Mouse (Mus musculus) kidney, adult 2 months (tissue): ENCODE data around the gene Hdc. TPM values are rescaled to one million over a fixed set of nuclear protein-coding genes. Genes with fewer than 3 reads are reported as not detected.
A peak's percentile ranks its signal among the peaks of the same experiment; 100 is the strongest.

Source experiments
- DNase-seq: peaks from one replicate; pipeline ENCODE4 v3.0.0; 2021
- H3K27ac ChIP-seq: fragments of 200-500 bp; 2 replicates; pipeline ENCODE4 v1.5.1; 2012; ENCODE audit warnings: low read depth, low read length, control low read depth, inconsistent platforms; ENCODE audit not compliant: insufficient read depth
- H3K27me3 ChIP-seq: fragments of 200-500 bp; replicated peaks from 2 replicates; pipeline ENCODE4 v1.6.1; 2012; ENCODE audit warnings: mild to moderate bottlenecking, moderate library complexity, low read length, inconsistent platforms; ENCODE audit not compliant: control insufficient read depth, insufficient read depth
- H3K36me3 ChIP-seq: fragments of 200-500 bp; 2 replicates; pipeline ENCODE4 v1.6.1; 2012; ENCODE audit warnings: mild to moderate bottlenecking, moderate library complexity, low read length, inconsistent platforms; ENCODE audit not compliant: control insufficient read depth, insufficient read depth
- H3K4me1 ChIP-seq: fragments of 200-500 bp; 2 replicates; pipeline ENCODE4 v1.6.1; 2011; ENCODE audit warnings: low read length; ENCODE audit not compliant: control insufficient read depth, insufficient read depth
- H3K4me3 ChIP-seq: fragments of 200-500 bp; 2 replicates; pipeline ENCODE4 v1.5.1; 2011; ENCODE audit warnings: mild to moderate bottlenecking, low read depth, low read length, control low read depth; ENCODE audit not compliant: insufficient read depth
- CTCF ChIP-seq: fragments of 200-500 bp; conservative IDR thresholded peaks from 2 replicates; pipeline ENCODE4 v1.5.1; 2011; ENCODE audit warnings: low read depth, mild to moderate bottlenecking, control low read depth, low read length, moderate library complexity, mixed read lengths; ENCODE audit not compliant: insufficient read depth, insufficient read length
- POLR2A ChIP-seq: fragments of 200-500 bp; IDR thresholded peaks from one replicate; pipeline ENCODE4 v1.6.1; 2011; ENCODE audit warnings: low read depth, low read length, control low read depth
- WGBS: fragments of 180-500 bp; shearing (Covaris S2); methylation state at CpG from one replicate; pipeline ENCODE4 v1.1.7; 2018; 5-methylcytosine and 5-hydroxymethylcytosine counted together
- polyA plus RNA-seq: library from polyadenylated mRNA; depleted of rRNA; stranded (reverse); fragments of >200 nt; gene quantifications from 2 replicates; pipeline ENCODE4 v1.2.3, GENCODE M21; 2012; rRNA removed

Gene Hdc
- polyA plus RNA-seq, 1 experiment: 8.1 TPM

DNA sequence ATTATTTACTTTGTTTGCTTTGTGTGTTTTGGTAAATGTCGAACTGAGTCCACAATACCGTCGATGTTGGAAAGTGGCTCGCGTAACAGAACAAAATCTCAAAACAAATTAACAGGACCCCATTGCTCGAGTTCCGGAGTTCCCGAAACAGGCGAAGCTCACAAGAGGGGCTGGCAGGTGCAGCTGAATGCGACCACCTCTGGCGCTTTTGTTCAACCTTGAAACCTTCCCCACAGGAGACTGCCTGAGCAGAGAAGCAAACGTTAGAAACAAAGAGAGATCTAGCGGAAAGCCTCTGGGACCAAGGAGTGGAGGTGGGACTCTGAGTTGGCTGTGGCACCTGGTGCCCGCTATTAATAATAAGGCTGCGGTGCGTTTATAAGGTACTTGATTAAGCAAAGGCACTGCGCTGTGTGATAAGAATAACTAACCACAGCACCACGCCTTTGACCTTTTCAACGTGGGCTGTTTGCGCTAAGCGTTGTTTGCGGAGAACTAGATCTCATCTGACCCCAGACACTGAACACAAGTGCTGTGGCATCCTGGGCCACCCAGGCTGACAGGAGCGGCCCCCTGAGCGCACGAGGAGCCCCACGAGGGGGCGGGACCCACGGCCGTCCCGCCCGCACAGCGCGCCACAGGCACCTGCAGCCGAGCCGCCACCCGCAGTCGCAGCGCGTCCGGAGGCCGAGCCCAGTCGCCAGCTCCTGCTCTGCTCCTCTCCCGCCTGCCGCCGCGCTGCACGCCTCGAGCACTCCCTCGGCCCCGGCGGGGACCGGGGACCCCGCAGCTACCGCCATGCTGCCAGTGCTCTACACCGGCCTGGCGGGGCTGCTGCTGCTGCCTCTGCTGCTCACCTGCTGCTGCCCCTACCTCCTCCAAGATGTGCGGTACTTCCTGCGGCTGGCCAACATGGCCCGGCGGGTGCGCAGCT, 66.5 kb downstream of the Hdc start, which contains the start of gene Slc27a2:
Slc27a2 (plus strand) TSS at position 51 of the 934 bp plus-strand sequence.
- no peaks in the 10 kb centered on the region for H3K27me3 ChIP-seq
- H3K4me1 ChIP-seq: peaks cover 15% of the 10 kb centered on the region; the same call in 1 of the 2 replicates
- peak within 1 kb of the TSS; percentile 57 for H3K4me3 ChIP-seq
- peak within 1 kb of the TSS; percentile 100 for H3K27ac ChIP-seq
- H3K36me3 ChIP-seq: peaks cover 15% of the 10 kb centered on the region
- DNase-seq: peak; percentile 91
- 3% methylated on average over 61 of the region's 61 CpGs for WGBS
- TF ChIP-seq POLR2A: no peak
- no peak for TF ChIP-seq CTCF

DNA sequence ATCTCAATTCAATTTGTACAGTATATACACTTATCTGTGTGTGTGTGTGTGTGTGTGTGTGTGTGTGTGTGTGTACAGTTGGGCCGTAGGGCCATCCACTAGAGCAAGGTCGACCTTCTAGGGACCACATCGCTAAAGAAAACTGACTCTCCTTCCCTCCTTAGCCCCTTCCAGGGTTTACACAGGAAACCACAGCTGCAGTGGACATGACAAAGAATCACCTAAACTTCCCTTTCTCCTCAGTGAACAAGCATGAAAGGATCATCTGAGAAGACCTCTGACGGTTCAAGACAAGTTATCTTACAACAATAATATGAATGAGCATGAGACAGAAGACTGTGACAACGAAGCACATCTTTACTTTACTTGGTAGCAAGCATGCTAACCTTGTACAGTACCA, 67.2 kb downstream of the Hdc start:
- Histone ChIP-seq H3K4me1 (peaks cover 18% of the 10 kb centered on the region; the same call in 1 of the 2 replicates), H3K36me3 (peaks cover 13% of the 10 kb centered on the region), H3K4me3 (no peak overlapping the region), H3K27ac (peak overlapping the region; percentile 78), H3K27me3 (no peaks in the 10 kb centered on the region)
- DNase-seq: no peak
- TF ChIP-seq CTCF (no peak), POLR2A (no peak)
- 36% methylated on average over 5 of the region's 5 CpGs for WGBS

DNA sequence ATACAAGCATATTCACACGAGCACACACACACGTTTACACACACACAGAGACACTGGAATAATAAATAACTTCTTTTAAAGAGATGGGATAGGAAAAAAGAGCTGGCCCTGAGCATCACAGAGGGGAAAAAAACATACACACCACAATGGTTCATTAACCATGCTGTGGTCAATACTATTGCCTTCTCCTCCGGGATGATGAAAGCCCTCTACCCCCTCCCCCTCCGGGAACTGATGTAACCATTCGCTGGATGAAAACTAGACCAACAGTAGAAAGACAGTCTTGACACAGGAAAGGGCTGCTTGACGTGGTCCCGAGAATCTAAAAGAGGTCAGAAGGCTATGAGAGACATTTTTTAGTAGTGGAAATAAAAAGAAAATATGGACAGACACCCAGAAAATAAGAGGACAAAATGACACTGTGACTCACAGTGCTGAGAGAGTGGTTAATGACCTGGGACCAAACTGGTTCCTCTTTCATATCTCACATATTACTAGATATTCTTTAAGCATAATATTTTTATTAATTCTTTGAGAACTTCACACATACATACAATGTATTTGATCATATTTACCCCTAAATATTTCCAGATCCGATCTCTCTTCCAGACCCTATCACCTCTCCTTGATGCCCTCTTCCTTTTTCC, 67.7 kb downstream of the Hdc start:
- no peak for DNase-seq
- TF ChIP-seq CTCF (no peak), POLR2A (no peak)
- WGBS: 63% methylated on average over 8 of the region's 8 CpGs
- Histone ChIP-seq H3K27me3 (no peaks in the 10 kb centered on the region), H3K27ac (peak overlapping the region; percentile 100), H3K36me3 (peaks cover 11% of the 10 kb centered on the region), H3K4me1 (peaks cover 20% of the 10 kb centered on the region; the same call in 1 of the 2 replicates), H3K4me3 (no peak overlapping the region)

DNA sequence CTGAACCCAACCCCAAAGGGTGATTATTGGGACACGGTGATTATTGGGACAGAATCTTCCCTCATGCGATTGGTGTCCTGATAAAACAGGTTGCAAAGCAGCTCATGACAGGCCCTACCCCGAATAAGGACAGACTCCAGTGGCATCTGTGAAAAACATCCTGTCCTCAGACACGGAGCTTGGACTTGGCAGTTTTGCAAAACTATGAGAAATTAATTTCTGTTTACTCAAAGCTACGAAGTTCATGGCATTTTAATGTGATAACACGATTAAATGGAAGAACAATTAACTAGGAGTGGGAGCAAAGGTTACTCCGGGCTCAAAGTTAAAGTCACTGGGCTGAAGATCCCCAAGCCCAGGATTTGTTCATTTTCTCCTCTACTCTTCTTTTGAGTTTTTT, 69.4 kb downstream of the Hdc start:
- peaks cover 5% of the 10 kb centered on the region for H3K36me3 ChIP-seq
- no peak overlapping the region for H3K4me3 ChIP-seq
- H3K27ac ChIP-seq: peak overlapping the region; percentile 100
- peaks cover 23% of the 10 kb centered on the region; the same call in 1 of the 2 replicates for H3K4me1 ChIP-seq
- peak; percentile 88 for DNase-seq
- 37% methylated on average over 7 of the region's 7 CpGs for WGBS
- no peaks in the 10 kb centered on the region for H3K27me3 ChIP-seq
- TF ChIP-seq POLR2A: no peak
- TF ChIP-seq CTCF: no peak

DNA sequence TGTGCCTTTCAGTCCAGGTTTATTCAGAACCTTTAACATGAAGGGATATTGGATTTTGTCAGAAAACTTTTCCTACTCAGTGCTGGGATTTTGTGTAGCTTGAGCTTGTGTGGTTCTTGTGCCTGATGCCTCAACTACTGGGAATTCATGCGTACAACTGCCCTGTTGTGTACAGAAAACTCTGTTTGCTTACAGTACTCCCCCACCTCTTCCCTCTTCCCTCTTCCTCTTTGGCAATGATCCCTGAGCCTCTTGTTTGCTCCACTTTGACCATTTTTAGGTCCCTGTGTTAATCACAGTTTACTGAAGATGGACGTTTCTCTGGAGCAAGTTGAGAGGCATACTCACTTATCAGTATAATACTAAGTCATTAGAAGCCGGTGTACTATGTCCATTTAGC, 72.7 kb downstream of the Hdc start:
- WGBS: 58% methylated on average over 3 of the region's 3 CpGs

DNA sequence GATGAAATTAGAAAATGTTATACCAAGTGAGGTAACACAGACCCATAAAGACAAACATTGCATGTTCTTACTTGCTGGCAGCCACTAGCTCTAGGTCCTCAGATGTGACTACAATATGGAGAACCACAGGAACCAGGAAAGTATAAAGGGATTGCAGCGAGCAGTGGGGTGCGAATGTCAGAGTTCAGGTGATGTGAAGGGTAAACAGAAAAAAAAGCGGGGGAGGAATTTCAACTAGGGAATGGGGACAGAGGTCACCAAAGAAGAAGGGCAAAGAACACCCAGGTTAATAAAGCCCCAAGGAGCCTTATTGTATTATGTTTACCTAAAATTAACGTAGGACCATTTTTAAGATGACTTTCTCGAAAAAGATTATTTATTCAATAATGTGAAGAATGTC, 73.8 kb downstream of the Hdc start:
- TF ChIP-seq POLR2A (no peak), CTCF (no peak)
- peak overlapping the region; percentile 79 for H3K27ac ChIP-seq
- H3K36me3 ChIP-seq: no peaks in the 10 kb centered on the region
- H3K4me3 ChIP-seq: no peak overlapping the region
- 46% methylated on average over 5 of the region's 5 CpGs for WGBS
- peak; percentile 83 for DNase-seq
- H3K4me1 ChIP-seq: peaks cover 38% of the 10 kb centered on the region
- no peaks in the 10 kb centered on the region for H3K27me3 ChIP-seq

More for the DNA sequence above, 72.7 kb downstream of the Hdc start:
- Histone ChIP-seq H3K27ac (peak overlapping the region; percentile 99), H3K4me1 (peaks cover 37% of the 10 kb centered on the region), H3K36me3 (no peaks in the 10 kb centered on the region), H3K4me3 (no peak overlapping the region), H3K27me3 (no peaks in the 10 kb centered on the region)
- no peak for TF ChIP-seq CTCF
- no peak for TF ChIP-seq POLR2A
- DNase-seq: no peak

Other genes with a start within 250 kb of the Hdc start
- 0.81 and 0.97 TPM in 2 replicates for gene Atp8b4, start 118.6 kb downstream of the Hdc start, polyA plus RNA-seq
- 1,333 and 1,911 TPM in 2 replicates for gene Slc27a2, start 66.9 kb downstream of the Hdc start, polyA plus RNA-seq
- gene Gabpb1, start 57.0 kb upstream of the Hdc start, polyA plus RNA-seq: 11.1 and 11.2 TPM in 2 replicates
- 30.2 and 31.2 TPM in 2 replicates for gene Usp8, start 88.0 kb upstream of the Hdc start, polyA plus RNA-seq
- 1.3 and 1.5 TPM in 2 replicates for gene Usp50, start 164.2 kb upstream of the Hdc start, polyA plus RNA-seq